Mouse (Mus musculus) bone marrow macrophage, adult 2 months (primary cell): ENCODE results near the gene Tmco4. TPM values are rescaled to one million over a fixed set of nuclear protein-coding genes. Genes with fewer than 3 reads are reported as not detected.
"Not testable (repeated sequence)": the region's sequence is repeated elsewhere in the genome, so short reads cannot be mapped to it uniquely, and the experiment has no call there.

Experiments
- H3K27ac ChIP-seq: 2 replicates; pipeline ENCODE4 v1.5.1; 2012; ENCODE audit warnings: low read depth, low read length; ENCODE audit not compliant: insufficient read depth
- H3K4me1 ChIP-seq: 2 replicates; pipeline ENCODE4 v1.6.1; 2012; ENCODE audit warnings: low read length; ENCODE audit not compliant: control insufficient read depth, insufficient read depth
- H3K4me3 ChIP-seq: 2 replicates; pipeline ENCODE4 v1.5.1; 2012; ENCODE audit warnings: mild to moderate bottlenecking, low read length, moderate library complexity; ENCODE audit not compliant: insufficient read depth
- CTCF ChIP-seq: IDR thresholded peaks from 2 replicates; pipeline ENCODE4 v1.5.1; 2012; ENCODE audit warnings: low read depth, mild to moderate bottlenecking, low read length, moderate library complexity
- POLR2A ChIP-seq: IDR thresholded peaks from 2 replicates; pipeline ENCODE4 v1.6.1; 2012; ENCODE audit warnings: mild to moderate bottlenecking, low read depth, low read length, borderline replicate concordance
- polyA plus RNA-seq: library from polyadenylated mRNA; stranded (reverse); fragments of >200 nt; gene quantifications from 2 replicates; pipeline ENCODE4 v1.2.4, GENCODE M21; 2012; ENCODE audit not compliant: missing spikeins, insufficient read depth, insufficient read length

The Tmco4 gene
- polyA plus RNA-seq, 1 experiment = 6.5 TPM

- peaks cover 34% of the 10 kb centered on the region for H3K4me1 ChIP-seq
- H3K27ac ChIP-seq = peak overlapping the region; percentile 30; the same call in 1 of the 2 replicates
- peak overlapping the region; percentile 90 for H3K4me3 ChIP-seq
- TF ChIP-seq POLR2A = no peak
- no peak for TF ChIP-seq CTCF
Measured at GRCm38 (mm10) chr4:138973719-138974115, 1.0 kb downstream of the Tmco4 start.

- not testable (repeated sequence) for H3K27ac ChIP-seq, H3K4me3 ChIP-seq
- H3K4me1 ChIP-seq = peaks cover 28% of the 10 kb centered on the region
Measured at GRCm38 (mm10) chr4:138974540-138974939, 1.9 kb downstream of the Tmco4 start.

- no peak overlapping the region for H3K4me3 ChIP-seq
- TF ChIP-seq POLR2A (no peak), CTCF (no peak)
- peaks cover 23% of the 10 kb centered on the region for H3K4me1 ChIP-seq
- H3K27ac ChIP-seq = no peak overlapping the region
Measured at GRCm38 (mm10) chr4:138975194-138975593, 2.5 kb downstream of the Tmco4 start.

GRCm38 (mm10) chr4:138976046-138976445, 3.4 kb downstream of the Tmco4 start:
- Histone ChIP-seq H3K4me1 (peaks cover 25% of the 10 kb centered on the region), H3K4me3 (no peak overlapping the region), H3K27ac (no peak overlapping the region)
- no peak for TF ChIP-seq CTCF
- TF ChIP-seq POLR2A = no peak

GRCm38 (mm10) chr4:138980021-138980420, 7.3 kb downstream of the Tmco4 start:
- Histone ChIP-seq H3K4me1 (peaks cover 9% of the 10 kb centered on the region), H3K4me3 (no peak overlapping the region), H3K27ac (no peak overlapping the region)
- no peak for TF ChIP-seq POLR2A
- TF ChIP-seq CTCF = no peak

- peaks cover 5% of the 10 kb centered on the region for H3K4me1 ChIP-seq
- no peak overlapping the region for H3K4me3 ChIP-seq
- no peak overlapping the region for H3K27ac ChIP-seq
- TF ChIP-seq CTCF (no peak), POLR2A (no peak)
Measured at GRCm38 (mm10) chr4:138980771-138981420, 8.2 kb downstream of the Tmco4 start.

- TF ChIP-seq CTCF = no peak
- no peak for TF ChIP-seq POLR2A
Measured at GRCm38 (mm10) chr4:138983422-138983821, 10.7 kb downstream of the Tmco4 start.

GRCm38 (mm10) chr4:138984744-138985143, 12.1 kb downstream of the Tmco4 start:
- TF ChIP-seq POLR2A = no peak
- TF ChIP-seq CTCF = peak; percentile 29; the same call in 1 of the 2 replicates

More at GRCm38 (mm10) chr4:138983422-138983821, 10.7 kb downstream of the Tmco4 start:
- H3K4me1 ChIP-seq = peaks cover 12% of the 10 kb centered on the region
- no peak overlapping the region for H3K4me3 ChIP-seq
- no peak overlapping the region for H3K27ac ChIP-seq

GRCm38 (mm10) chr4:138986280-138986679, 13.6 kb downstream of the Tmco4 start:
- no peak overlapping the region for H3K4me3 ChIP-seq
- H3K4me1 ChIP-seq = peaks cover 10% of the 10 kb centered on the region
- H3K27ac ChIP-seq = no peak overlapping the region
- TF ChIP-seq POLR2A = no peak
- TF ChIP-seq CTCF = no peak

More at GRCm38 (mm10) chr4:138984744-138985143, 12.1 kb downstream of the Tmco4 start:
- Histone ChIP-seq H3K4me1 (peaks cover 12% of the 10 kb centered on the region), H3K27ac (no peak overlapping the region), H3K4me3 (no peak overlapping the region)

- H3K4me1 ChIP-seq = no peaks in the 10 kb centered on the region
- no peak overlapping the region for H3K4me3 ChIP-seq
- TF ChIP-seq POLR2A = no peak
- TF ChIP-seq CTCF = no peak
- H3K27ac ChIP-seq = no peak overlapping the region
Measured at GRCm38 (mm10) chr4:138994389-138994788, 21.7 kb downstream of the Tmco4 start.
